Mouse (Mus musculus) thymus, postnatal 36 days (tissue): ENCODE measurements around the gene Gm17455.

Source experiments
- DNase-seq, 2 experiments: peaks; one replicate each; pipeline ENCODE4 v3.0.0; 2022; ENCODE audit warnings: mixed read lengths in 2 of 2

Gene Gm17455

GRCm38 (mm10) chr10:60422756-60423155 lies 23.2 kb downstream of the Gm17455 start:
- no peak for DNase-seq

GRCm38 (mm10) chr10:60430001-60430400 lies 30.5 kb downstream of the Gm17455 start:
- DNase-seq = no peak

GRCm38 (mm10) chr10:60430591-60430990 lies 31.1 kb downstream of the Gm17455 start:
- no peak for DNase-seq

- no peak for DNase-seq
Measured at GRCm38 (mm10) chr10:60432679-60433078, 33.2 kb downstream of the Gm17455 start.

- DNase-seq = peak; percentile 8 to 41
Measured at GRCm38 (mm10) chr10:60442321-60442720, 42.8 kb downstream of the Gm17455 start.

- DNase-seq = no peak
Measured at GRCm38 (mm10) chr10:60443078-60443477, 43.6 kb downstream of the Gm17455 start.

GRCm38 (mm10) chr10:60445031-60445593 lies 45.6 kb downstream of the Gm17455 start:
- DNase-seq = no peak

GRCm38 (mm10) chr10:60447186-60447585 lies 47.7 kb downstream of the Gm17455 start:
- no peak for DNase-seq
